Mouse (Mus musculus): Measurements from ENCODE around the gene Fank1.

- no peak for TF ChIP-seq POLR2A (IDR thresholded peaks at IDR 0.05; ENCODE audit: low read depth, low read length)
- TF ChIP-seq CTCF (IDR thresholded peaks at IDR 0.05; ENCODE audit: borderline replicate concordance, insufficient read depth, low read length), result no peak
These were observed 139.6 kb downstream of the Fank1 start for GRCm38 (mm10) chr7:133916230-133916629.
